Mouse (Mus musculus) lung, embryonic 16.5 days (tissue): ENCODE measurements around the gene Adora2b. TPM values are rescaled to one million over a fixed set of nuclear protein-coding genes. Genes with fewer than 3 reads are reported as not detected.

Experiments used
- ATAC-seq: fragments of 200-750 bp; cut with Nextera tagmentation; 2 replicates; pipeline ENCODE4 v1.8.0; 2017; ENCODE audit warnings: low read depth, mild to moderate bottlenecking, moderate library complexity
- H3K27ac ChIP-seq: fragments of 300-500 bp; sonication (generic); 2 replicates; pipeline ENCODE4 v1.5.1; 2014; ENCODE audit warnings: mild to moderate bottlenecking, control low read depth, low read length
- H3K27me3 ChIP-seq: fragments of 300-500 bp; sonication (generic); 2 replicates; pipeline ENCODE4 v1.6.1; 2014; ENCODE audit warnings: low read depth, low read length, mixed read lengths; ENCODE audit not compliant: control insufficient read depth, insufficient read depth
- H3K36me3 ChIP-seq: fragments of 300-500 bp; sonication (generic); 2 replicates; pipeline ENCODE4 v1.6.1; 2014; ENCODE audit warnings: low read length; ENCODE audit not compliant: control insufficient read depth, insufficient read depth
- H3K4me1 ChIP-seq: fragments of 300-500 bp; sonication (generic); replicated peaks from 2 replicates; pipeline ENCODE4 v1.6.1; 2014; ENCODE audit warnings: low read length, mixed read lengths; ENCODE audit not compliant: control insufficient read depth, insufficient read depth
- H3K4me2 ChIP-seq: fragments of 300-500 bp; sonication (generic); 2 replicates; pipeline ENCODE4 v1.6.1; 2014; ENCODE audit warnings: low read depth, low read length, control low read depth
- H3K4me3 ChIP-seq: fragments of 300-500 bp; sonication (generic); 2 replicates; pipeline ENCODE4 v1.5.1; 2014; ENCODE audit warnings: mild to moderate bottlenecking, low read length, control low read depth
- H3K9ac ChIP-seq: fragments of 300-500 bp; sonication (generic); 2 replicates; pipeline ENCODE4 v1.6.1; 2014; ENCODE audit warnings: low read length, control low read depth
- H3K9me3 ChIP-seq: fragments of 300-500 bp; sonication (generic); 2 replicates; pipeline ENCODE4 v1.6.1; 2016; ENCODE audit warnings: low read length; ENCODE audit not compliant: control insufficient read depth
- WGBS: fragments of 180-500 bp; shearing (Covaris S2); extraction: QIAGEN DNeasy Blood & Tissue Kit; methylation state at CpG from one replicate; pipeline ENCODE4 v1.1.7; 2014; 5-methylcytosine and 5-hydroxymethylcytosine counted together
- polyA plus RNA-seq: library from polyadenylated mRNA; unstranded; fragments of >200 nt; fragmentation: Nextera tagmentation; extraction: Ambion mirVana; gene quantifications from 2 replicates; pipeline ENCODE4 v1.2.1, GENCODE M21; 2015

The Adora2b gene
- polyA plus RNA-seq, 1 experiment from 2014 or later: 3.8 TPM

DNA sequence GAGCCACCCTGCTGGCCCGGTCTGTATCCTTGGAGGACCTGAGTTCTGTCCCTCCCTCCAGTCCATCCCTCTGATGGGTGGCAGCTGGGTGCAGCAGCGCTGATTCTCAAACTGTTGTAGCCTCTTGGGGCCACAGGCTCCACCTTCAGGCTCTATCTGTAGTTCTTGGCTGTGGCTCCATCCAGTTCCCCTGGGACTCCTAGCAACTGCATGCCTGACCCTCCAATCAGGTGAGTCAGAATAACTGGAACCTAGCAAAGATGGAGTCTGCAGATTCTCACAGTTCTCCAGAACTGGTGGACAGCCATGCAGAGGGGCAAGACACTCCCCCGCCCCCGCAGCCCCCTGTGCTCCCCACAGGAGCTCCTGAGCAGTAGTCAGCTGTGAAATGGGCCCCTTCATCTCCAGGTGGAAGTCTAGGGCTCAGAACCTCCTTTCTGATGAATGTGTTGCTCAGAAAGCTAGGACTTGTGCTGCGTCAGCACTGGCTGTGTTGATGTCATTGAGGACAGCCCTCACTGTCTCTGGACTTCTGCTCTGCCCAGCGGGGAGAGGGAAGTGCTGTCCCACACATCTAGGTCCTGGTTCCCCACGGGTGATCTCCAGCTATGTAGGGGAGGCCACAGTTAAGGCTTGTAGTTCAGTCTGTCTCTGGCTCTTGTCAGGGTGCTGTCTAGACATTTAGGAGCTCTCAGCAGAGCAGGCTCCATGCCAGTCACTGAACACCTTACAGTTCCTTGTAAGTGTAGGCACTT lies 27.9 kb upstream of the Adora2b start:
- 73% methylated on average over 7 of the region's 7 CpGs for WGBS
- Histone ChIP-seq H3K4me1 (no peaks in the 10 kb centered on the region; the same call in 1 of the 2 replicates), H3K27me3 (no peaks in the 10 kb centered on the region), H3K27ac (no peak overlapping the region), H3K4me3 (no peak overlapping the region), H3K4me2 (no peak overlapping the region), H3K9me3 (no peaks in the 10 kb centered on the region), H3K36me3 (no peaks in the 10 kb centered on the region), H3K9ac (no peak overlapping the region)
- ATAC-seq: no peak

DNA sequence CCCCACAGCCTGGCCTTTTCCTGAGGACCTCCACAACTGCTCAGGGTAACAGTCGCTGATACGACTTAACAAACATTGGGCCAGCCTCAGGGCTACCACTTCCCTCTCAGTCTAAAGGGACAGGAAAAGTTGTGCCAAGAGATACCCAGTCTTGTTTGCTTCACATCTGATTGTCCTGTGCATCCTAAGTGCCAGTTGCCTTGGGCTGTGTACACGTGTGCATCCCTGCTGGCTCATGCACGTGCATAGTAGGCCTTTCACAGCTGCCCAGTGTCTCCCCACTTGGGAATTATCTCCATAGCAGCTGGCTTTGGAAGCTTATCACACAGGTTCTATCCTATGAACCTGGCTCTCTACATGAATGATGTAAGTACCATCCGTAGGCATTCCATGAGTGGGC lies 25.4 kb upstream of the Adora2b start:
- H3K27me3 ChIP-seq: no peaks in the 10 kb centered on the region
- H3K9me3 ChIP-seq: no peaks in the 10 kb centered on the region
- 80% methylated on average over 5 of the region's 5 CpGs for WGBS
- H3K4me1 ChIP-seq: no peaks in the 10 kb centered on the region; the same call in 1 of the 2 replicates
- H3K9ac ChIP-seq: no peak overlapping the region
- no peaks in the 10 kb centered on the region for H3K36me3 ChIP-seq
- H3K4me2 ChIP-seq: no peak overlapping the region
- no peak overlapping the region for H3K27ac ChIP-seq
- H3K4me3 ChIP-seq: no peak overlapping the region
- ATAC-seq: no peak

DNA sequence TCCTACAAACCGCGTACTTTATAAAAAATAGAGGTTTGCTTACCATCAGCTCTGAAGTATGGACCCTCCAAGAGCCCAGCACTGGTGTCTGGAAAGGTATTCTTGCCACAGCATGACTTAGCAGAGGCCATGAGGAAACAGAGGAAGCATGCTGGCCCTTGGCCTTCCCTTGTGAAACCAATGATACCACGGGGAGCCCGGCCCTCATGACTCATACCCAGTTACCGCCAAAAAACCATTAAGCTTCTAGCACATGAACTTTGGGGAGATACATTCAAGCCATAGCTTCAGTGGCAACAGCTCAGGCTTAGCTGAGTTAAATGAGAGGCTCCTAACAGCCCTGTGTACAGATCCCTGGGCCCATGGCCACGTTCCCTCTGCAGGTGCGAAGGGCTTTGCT lies 24.8 kb upstream of the Adora2b start:
- H3K27ac ChIP-seq: no peak overlapping the region
- H3K36me3 ChIP-seq: no peaks in the 10 kb centered on the region
- H3K27me3 ChIP-seq: no peaks in the 10 kb centered on the region
- H3K4me2 ChIP-seq: no peak overlapping the region
- H3K9ac ChIP-seq: no peak overlapping the region
- H3K9me3 ChIP-seq: no peaks in the 10 kb centered on the region
- no peaks in the 10 kb centered on the region; the same call in 1 of the 2 replicates for H3K4me1 ChIP-seq
- H3K4me3 ChIP-seq: no peak overlapping the region
- 88% methylated on average over 7 of the region's 7 CpGs for WGBS
- no peak for ATAC-seq

DNA sequence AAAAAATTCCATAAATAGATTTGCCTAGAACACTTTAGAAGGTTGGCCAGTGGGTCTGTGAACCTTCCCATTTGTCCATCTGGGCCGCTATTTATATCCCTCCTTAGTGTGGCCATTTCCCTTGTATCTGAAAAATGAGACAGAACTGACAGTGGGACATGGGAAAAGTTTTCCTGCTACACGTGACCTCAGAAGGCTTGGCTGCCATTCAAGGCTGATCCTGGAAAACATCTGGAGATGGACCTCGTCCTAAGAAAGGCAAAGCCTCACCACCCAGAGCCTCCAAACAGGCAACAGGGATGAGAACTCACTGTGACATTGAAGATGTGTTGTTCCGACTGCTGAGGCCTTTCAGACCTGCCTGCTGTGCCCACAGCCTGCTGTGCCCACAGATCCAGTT lies 24.0 kb upstream of the Adora2b start:
- Histone ChIP-seq H3K9ac (no peak overlapping the region), H3K36me3 (no peaks in the 10 kb centered on the region), H3K27me3 (no peaks in the 10 kb centered on the region), H3K4me1 (no peaks in the 10 kb centered on the region; the same call in 1 of the 2 replicates), H3K4me3 (no peak overlapping the region), H3K9me3 (no peaks in the 10 kb centered on the region), H3K4me2 (no peak overlapping the region), H3K27ac (no peak overlapping the region)
- ATAC-seq: peak; percentile 38; the same call in 1 of the 2 replicates
- 44% methylated on average over 4 of the region's 4 CpGs for WGBS

DNA sequence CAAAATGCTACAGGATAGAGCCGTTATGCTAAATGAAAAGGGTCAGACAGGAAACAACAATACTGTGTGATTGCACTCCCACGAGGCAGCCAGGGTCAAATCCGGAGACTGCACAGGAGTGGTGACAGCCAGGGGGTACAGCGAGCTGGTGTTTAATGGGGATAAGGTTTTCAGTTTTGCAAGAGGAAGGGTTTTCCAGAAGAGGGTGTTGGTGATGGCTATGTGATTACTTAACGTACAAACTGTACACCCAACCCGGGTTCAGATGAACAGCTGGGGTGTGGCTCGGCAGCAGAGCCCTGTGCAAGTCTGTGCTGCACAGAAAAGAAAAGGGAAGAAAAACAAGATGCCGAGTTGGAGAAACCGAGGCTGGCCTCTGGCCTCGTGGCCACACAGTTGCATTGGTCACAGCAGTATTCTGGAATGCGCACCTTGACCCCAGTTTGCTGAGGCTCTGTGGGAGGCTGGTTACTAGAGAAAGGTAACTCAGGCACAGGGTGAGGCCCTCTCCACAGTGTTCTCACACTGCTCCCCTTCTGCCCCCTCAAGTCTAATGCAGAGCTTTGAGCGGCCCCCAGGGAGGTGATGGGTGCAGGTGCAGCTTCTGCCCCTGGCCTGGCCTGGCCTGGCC lies 8.0 kb upstream of the Adora2b start:
- no peak for ATAC-seq
- H3K27ac ChIP-seq: no peak overlapping the region
- H3K4me3 ChIP-seq: no peak overlapping the region
- H3K9me3 ChIP-seq: peaks cover 3% of the 10 kb centered on the region; the same call in 1 of the 2 replicates
- 60% methylated on average over 12 of the region's 12 CpGs for WGBS
- no peaks in the 10 kb centered on the region for H3K36me3 ChIP-seq
- no peak overlapping the region for H3K9ac ChIP-seq
- H3K27me3 ChIP-seq: no peaks in the 10 kb centered on the region
- no peaks in the 10 kb centered on the region for H3K4me1 ChIP-seq
- H3K4me2 ChIP-seq: no peak overlapping the region

DNA sequence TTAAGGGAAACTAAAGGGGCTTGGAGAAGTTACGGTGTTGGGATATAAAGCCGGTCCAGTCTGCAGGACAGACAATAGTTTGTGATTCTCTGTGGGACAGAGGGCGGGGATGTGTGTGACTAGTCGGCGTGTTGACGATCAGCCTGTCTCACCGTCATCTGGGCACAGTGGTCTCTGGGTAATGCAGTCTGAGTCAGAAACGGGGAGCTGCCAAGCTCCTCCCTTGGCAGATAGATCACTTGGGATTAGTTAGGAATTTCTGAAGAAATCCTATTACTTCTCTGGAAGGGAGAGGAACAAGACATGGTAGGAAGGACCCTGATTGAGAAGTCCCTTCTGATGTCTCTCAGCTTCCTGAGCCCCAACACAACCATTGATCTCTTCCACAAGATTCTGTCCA lies 4.9 kb upstream of the Adora2b start:
- H3K4me3 ChIP-seq: no peak overlapping the region
- no peak overlapping the region for H3K9ac ChIP-seq
- no peak overlapping the region for H3K4me2 ChIP-seq
- 82% methylated on average over 8 of the region's 8 CpGs for WGBS
- H3K27ac ChIP-seq: no peak overlapping the region
- no peaks in the 10 kb centered on the region for H3K27me3 ChIP-seq
- H3K36me3 ChIP-seq: no peaks in the 10 kb centered on the region
- ATAC-seq: no peak
- no peaks in the 10 kb centered on the region for H3K4me1 ChIP-seq
- H3K9me3 ChIP-seq: peaks cover 4% of the 10 kb centered on the region; the same call in 1 of the 2 replicates

DNA sequence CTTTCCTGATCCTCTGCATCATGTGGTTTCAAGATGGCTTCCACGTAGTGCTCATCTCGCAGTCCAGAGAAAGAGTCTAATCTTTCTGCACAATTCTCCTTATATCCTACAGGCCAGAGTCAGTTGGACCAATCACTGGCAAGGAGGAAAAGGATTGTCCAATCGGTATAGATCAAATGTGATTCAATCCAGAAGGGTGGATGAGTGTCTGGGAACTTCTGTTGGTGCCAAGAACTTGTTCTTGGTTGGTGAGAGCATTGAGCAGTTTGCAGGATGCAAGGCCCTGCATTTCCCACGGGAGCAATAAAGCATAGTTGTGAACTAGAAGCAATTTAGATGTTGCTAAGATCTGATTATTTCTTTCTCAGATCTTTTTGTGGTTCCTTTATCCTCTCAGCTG lies 4.3 kb upstream of the Adora2b start:
- no peaks in the 10 kb centered on the region for H3K36me3 ChIP-seq
- H3K27me3 ChIP-seq: peaks cover 4% of the 10 kb centered on the region
- no peak overlapping the region for H3K4me3 ChIP-seq
- H3K9ac ChIP-seq: no peak overlapping the region
- peaks cover 4% of the 10 kb centered on the region; the same call in 1 of the 2 replicates for H3K9me3 ChIP-seq
- H3K27ac ChIP-seq: no peak overlapping the region
- WGBS: 87% methylated on average over 4 of the region's 4 CpGs
- no peak for ATAC-seq
- peaks cover 2% of the 10 kb centered on the region for H3K4me1 ChIP-seq
- no peak overlapping the region for H3K4me2 ChIP-seq

DNA sequence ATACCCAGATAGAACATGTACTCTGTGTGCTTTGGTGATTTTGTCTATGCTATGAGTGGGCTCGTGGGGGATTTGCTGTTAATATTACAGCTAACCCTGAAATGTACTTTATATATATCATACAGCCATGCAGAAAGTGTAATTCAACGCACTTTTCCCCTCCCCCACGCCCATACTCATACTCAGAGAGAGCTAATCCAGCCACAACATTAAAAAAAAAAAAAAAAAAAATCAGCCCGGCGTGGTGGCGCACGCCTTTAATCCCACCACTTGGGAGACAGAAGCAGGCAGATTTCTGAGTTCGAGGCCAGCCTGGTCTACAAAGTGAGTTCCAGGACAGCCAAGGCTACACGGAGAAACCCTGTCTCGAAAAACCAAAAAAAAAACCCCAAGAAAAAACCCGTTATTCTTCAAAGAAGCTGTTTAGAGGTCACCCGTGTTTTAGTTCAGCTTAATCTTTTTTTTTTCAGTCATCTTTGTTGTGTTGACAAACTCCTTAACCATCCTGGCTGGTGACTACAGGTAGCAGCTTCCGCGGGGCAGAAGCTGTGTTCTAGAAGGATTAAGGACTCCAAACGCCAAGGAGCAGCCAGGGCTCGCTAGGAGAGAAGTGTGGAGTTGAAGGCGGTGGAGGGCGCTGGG lies 904 bp upstream of the Adora2b start:
- no peaks in the 10 kb centered on the region for H3K36me3 ChIP-seq
- peaks cover 16% of the 10 kb centered on the region for H3K27me3 ChIP-seq
- H3K4me3 ChIP-seq: peak overlapping the region; percentile 66
- peak overlapping the region; percentile 60 for H3K9ac ChIP-seq
- ATAC-seq: no peak
- peak overlapping the region; percentile 98 for H3K4me2 ChIP-seq
- peaks cover 4% of the 10 kb centered on the region; the same call in 1 of the 2 replicates for H3K9me3 ChIP-seq
- H3K27ac ChIP-seq: peak overlapping the region; percentile 72; the same call in 1 of the 2 replicates
- 29% methylated on average over 18 of the region's 18 CpGs for WGBS
- H3K4me1 ChIP-seq: peaks cover 13% of the 10 kb centered on the region
